Mouse (Mus musculus): ENCODE data around the gene Eef2.

- TF ChIP-seq CTCF (IDR thresholded peaks at IDR 0.05; ENCODE audit: low read depth, low read length) = no peak
- TF ChIP-seq POLR2A (IDR thresholded peaks at IDR 0.05; ENCODE audit: borderline replicate concordance, low read depth, low read length) = no peak
Observed at GRCm38 (mm10) chr10:81216260-81216659, 39.8 kb downstream of the Eef2 start.
